Mouse (Mus musculus) kidney, postnatal 0 days (tissue): Measurements from ENCODE around the gene B3gnt9. TPM values are rescaled to one million over a fixed set of nuclear protein-coding genes. Genes with fewer than 3 reads are reported as not detected.
A peak's percentile ranks its signal among the peaks of the same experiment; 100 is the strongest.

ENCODE experiments used
- ATAC-seq: fragments of 200-750 bp; cut with Nextera tagmentation; replicated peaks from 2 replicates; pipeline ENCODE4 v1.8.0; 2017; ENCODE audit warnings: low read depth, moderate number of reproducible peaks, moderate TSS enrichment, moderate library complexity; ENCODE audit not compliant: low FRiP score
- DNase-seq: peaks from one replicate; pipeline ENCODE4 v3.0.0-alpha.2; 2016; ENCODE audit warnings: low spot score
- H3K27ac ChIP-seq: fragments of 300-500 bp; sonication (generic); 2 replicates; pipeline ENCODE4 v1.5.1; 2014; ENCODE audit warnings: mild to moderate bottlenecking
- H3K27me3 ChIP-seq: fragments of 300-500 bp; sonication (generic); 2 replicates; pipeline ENCODE4 v1.6.1; 2014; ENCODE audit warnings: low read length, mixed read lengths; ENCODE audit not compliant: insufficient read depth
- H3K36me3 ChIP-seq: fragments of 300-500 bp; sonication (generic); 2 replicates; pipeline ENCODE4 v1.6.1; 2014; ENCODE audit warnings: low read length, mixed read lengths; ENCODE audit not compliant: insufficient read depth
- H3K4me1 ChIP-seq: fragments of 300-500 bp; sonication (generic); replicated peaks from 2 replicates; pipeline ENCODE4 v1.6.1; 2014; ENCODE audit warnings: antibody characterized with exemption, low read length, mixed read lengths; ENCODE audit not compliant: insufficient read depth
- H3K4me2 ChIP-seq: fragments of 300-500 bp; sonication (generic); 2 replicates; pipeline ENCODE4 v1.6.1; 2014; ENCODE audit warnings: mild to moderate bottlenecking, low read length, moderate library complexity, mixed read lengths
- H3K4me3 ChIP-seq: fragments of 300-500 bp; sonication (generic); replicated peaks from 2 replicates; pipeline ENCODE4 v1.5.1; 2014; ENCODE audit warnings: low read depth, low read length
- H3K9ac ChIP-seq: fragments of 300-500 bp; sonication (generic); 2 replicates; pipeline ENCODE4 v1.6.1; 2014; ENCODE audit warnings: low read depth, low read length
- H3K9me3 ChIP-seq: fragments of 300-500 bp; sonication (generic); replicated peaks from 2 replicates; pipeline ENCODE4 v1.6.1; 2016; ENCODE audit warnings: low read length, inconsistent platforms, mixed read lengths
- CTCF ChIP-seq: IDR thresholded peaks from 2 replicates; pipeline ENCODE4 v1.5.1; 2016; ENCODE audit warnings: antibody characterized with exemption, low read depth, mild to moderate bottlenecking, moderate library complexity
- WGBS: fragments of 180-500 bp; shearing (Covaris S2); extraction: QIAGEN DNeasy Blood & Tissue Kit; methylation state at CpG from one replicate; pipeline ENCODE4 v1.1.7; 2014; 5-methylcytosine and 5-hydroxymethylcytosine counted together
- polyA plus RNA-seq: library from polyadenylated mRNA; unstranded; fragments of >200 nt; fragmentation: Nextera tagmentation; extraction: Ambion mirVana; gene quantifications from 2 replicates; pipeline ENCODE4 v1.2.1, GENCODE M21; 2015

B3gnt9 gene
- polyA plus RNA-seq, 1 experiment from 2014 or later = 7.5 TPM

GRCm38 (mm10) chr8:105285514-105285913 lies 30.6 kb upstream of the B3gnt9 start:
- TF ChIP-seq CTCF = no peak
- peaks cover 4% of the 10 kb centered on the region; the same call in 1 of the 2 replicates for H3K27me3 ChIP-seq
- H3K36me3 ChIP-seq = no peaks in the 10 kb centered on the region; the same call in 1 of the 2 replicates
- no peak for DNase-seq
- no peak overlapping the region for H3K4me2 ChIP-seq
- ATAC-seq = no peak
- WGBS = 62% methylated on average over 12 of the region's 12 CpGs
- H3K9ac ChIP-seq = no peak overlapping the region
- H3K4me3 ChIP-seq = no peak overlapping the region
- H3K27ac ChIP-seq = no peak overlapping the region
- H3K9me3 ChIP-seq = no peaks in the 10 kb centered on the region
- peaks cover 17% of the 10 kb centered on the region for H3K4me1 ChIP-seq

- H3K4me3 ChIP-seq = no peak overlapping the region
- whole genome bisulfite sequencing = 45% methylated on average over 23 of the region's 23 CpGs
- no peak overlapping the region for H3K9ac ChIP-seq
- peaks cover 7% of the 10 kb centered on the region for H3K27me3 ChIP-seq
- DNase-seq = no peak
- 0 out of 2 replicates have a peak, but pooled peaks cover 2% of the 10 kb centered on the region for H3K4me1 ChIP-seq
- no peaks in the 10 kb centered on the region; the same call in 1 of the 2 replicates for H3K36me3 ChIP-seq
- no peak overlapping the region for H3K27ac ChIP-seq
- TF ChIP-seq CTCF = peak; percentile 78
- no peak overlapping the region for H3K4me2 ChIP-seq
- H3K9me3 ChIP-seq = no peaks in the 10 kb centered on the region
- ATAC-seq = peak; percentile 37; the same call in 1 of the 2 replicates
Observed at GRCm38 (mm10) chr8:105283074-105283473, 28.1 kb upstream of the B3gnt9 start.

- Histone ChIP-seq H3K4me2 (no peak overlapping the region), H3K9ac (no peak overlapping the region), H3K27ac (no peak overlapping the region), H3K36me3 (no peaks in the 10 kb centered on the region; the same call in 1 of the 2 replicates), H3K4me3 (no peak overlapping the region), H3K4me1 (0 out of 2 replicates have a peak, but pooled peaks cover 2% of the 10 kb centered on the region), H3K9me3 (no peaks in the 10 kb centered on the region), H3K27me3 (peaks cover 15% of the 10 kb centered on the region)
- 88% methylated on average over 4 of the region's 4 CpGs for WGBS
- DNase-seq = no peak
- ATAC-seq = no peak
- no peak for TF ChIP-seq CTCF
Observed at GRCm38 (mm10) chr8:105282239-105282638, 27.3 kb upstream of the B3gnt9 start.

- Histone ChIP-seq H3K4me1 (0 out of 2 replicates have a peak, but pooled peaks cover 2% of the 10 kb centered on the region), H3K27me3 (peaks cover 19% of the 10 kb centered on the region), H3K36me3 (no peaks in the 10 kb centered on the region; the same call in 1 of the 2 replicates), H3K27ac (no peak overlapping the region), H3K4me2 (no peak overlapping the region), H3K4me3 (no peak overlapping the region), H3K9me3 (no peaks in the 10 kb centered on the region), H3K9ac (no peak overlapping the region)
- no peak for TF ChIP-seq CTCF
- no peak for ATAC-seq
- DNase-seq = no peak
- 83% methylated on average over 12 of the region's 12 CpGs for WGBS
Observed at GRCm38 (mm10) chr8:105281821-105282220, 26.9 kb upstream of the B3gnt9 start.

DNA sequence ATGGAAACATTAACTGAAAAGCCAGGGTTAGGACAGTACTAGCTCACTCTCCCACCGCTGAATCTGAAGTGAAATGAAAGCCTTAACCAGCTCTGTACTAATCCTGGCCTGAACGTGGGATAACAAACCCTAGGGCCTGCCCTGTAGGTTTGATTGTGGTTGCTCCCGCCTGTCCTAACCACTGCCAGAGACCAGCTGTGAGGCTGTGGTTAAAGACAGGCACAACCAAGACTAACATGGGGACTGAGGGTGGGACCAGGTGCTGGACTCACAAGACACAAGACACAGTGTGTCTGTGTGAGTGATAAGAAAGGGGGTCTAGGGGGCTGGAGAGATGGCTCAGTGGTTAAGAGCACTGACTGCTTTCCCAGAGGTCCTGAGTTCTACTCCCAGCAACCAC lies 25.6 kb upstream of the B3gnt9 start:
- Histone ChIP-seq H3K4me2 (no peak overlapping the region), H3K9me3 (no peaks in the 10 kb centered on the region), H3K4me1 (0 out of 2 replicates have a peak, but pooled peaks cover 2% of the 10 kb centered on the region), H3K27me3 (peaks cover 30% of the 10 kb centered on the region), H3K4me3 (no peak overlapping the region), H3K9ac (no peak overlapping the region), H3K36me3 (no peaks in the 10 kb centered on the region; the same call in 1 of the 2 replicates), H3K27ac (no peak overlapping the region)
- DNase-seq (no peak), ATAC-seq (no peak)
- WGBS = 85% methylated on average over 3 of the region's 3 CpGs
- no peak for TF ChIP-seq CTCF

GRCm38 (mm10) chr8:105278911-105279334 lies 24.0 kb upstream of the B3gnt9 start:
- Histone ChIP-seq H3K36me3 (no peaks in the 10 kb centered on the region; the same call in 1 of the 2 replicates), H3K4me2 (peak overlapping the region; percentile 48), H3K9ac (no peak overlapping the region), H3K4me1 (0 out of 2 replicates have a peak, but pooled peaks cover 2% of the 10 kb centered on the region), H3K27me3 (peaks cover 37% of the 10 kb centered on the region), H3K4me3 (no peak overlapping the region; the same call in 1 of the 2 replicates), H3K9me3 (no peaks in the 10 kb centered on the region), H3K27ac (no peak overlapping the region)
- TF ChIP-seq CTCF = peak; percentile 41
- ATAC-seq (peak; percentile 66; the same call in 1 of the 2 replicates), DNase-seq (no peak)
- WGBS = 2% methylated on average over 28 of the region's 28 CpGs
